Mouse (Mus musculus): Measurements from ENCODE around the gene Zswim4. TPM values are rescaled to one million over a fixed set of nuclear protein-coding genes. Genes with fewer than 3 reads are reported as not detected.
A peak's percentile ranks its signal among the peaks of the same experiment; 100 is the strongest.

Gene Zswim4
- polyA plus RNA-seq, 1 experiment from 2014 or later: 8.0 TPM

DNA sequence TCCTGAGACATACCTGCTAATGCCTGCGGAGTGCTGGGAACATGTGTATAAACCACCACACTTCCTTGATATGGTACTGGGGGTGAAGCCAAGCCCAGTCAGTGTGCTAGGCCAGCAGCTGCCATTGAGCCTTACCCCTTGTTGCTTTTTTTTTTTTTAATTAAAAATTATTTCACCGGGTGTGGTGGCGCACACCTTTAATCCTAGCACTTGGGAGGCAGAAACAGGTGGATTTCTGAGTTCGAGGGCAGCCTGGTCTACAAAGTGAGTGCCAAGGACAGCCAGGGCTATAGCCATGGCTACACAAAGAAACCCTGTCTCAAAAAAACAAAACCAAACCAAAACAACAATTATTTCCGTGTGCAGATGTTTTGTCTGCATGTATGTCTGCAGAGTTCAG is 31.8 kb downstream of the Zswim4 start:
- H3K4me2 ChIP-seq (replicated peaks; ENCODE audit: low read depth): no peak overlapping the region
- TF ChIP-seq CTCF (IDR thresholded peaks at IDR 0.05; ENCODE audit: low read depth) (no peak), EP300 (optimal IDR thresholded peaks at IDR 0.05) (no peak)
- peaks cover 19% of the 10 kb centered on the region for H3K36me3 ChIP-seq (ENCODE audit: control insufficient read depth, insufficient read depth, low read length)
- H3K27me3 ChIP-seq (ENCODE audit: control insufficient read depth, insufficient read depth, low read length): no peaks in the 10 kb centered on the region
- no peak overlapping the region for H3K4me3 ChIP-seq (ENCODE audit: low read depth, low read length)
- no peaks in the 10 kb centered on the region for H3K9me3 ChIP-seq (ENCODE audit: control insufficient read depth, low read length)
- no peak overlapping the region for H3K9ac ChIP-seq (ENCODE audit: low read length)
- peaks cover 9% of the 10 kb centered on the region; the same call in 1 of the 2 replicates for H3K4me1 ChIP-seq (replicated peaks; ENCODE audit: control insufficient read depth, insufficient read depth)
- no peak for DNase-seq (ENCODE audit: low spot score)
- WGBS: 90% methylated on average over 5 of the region's 5 CpGs
- 0 out of 2 replicates have a peak overlapping the region, but pooled peaks have one; percentile 35 for H3K27ac ChIP-seq (replicated peaks)
- ATAC-seq (ENCODE audit: low FRiP score, low TSS enrichment): no peak

GRCm38 (mm10) chr8:84203975-84204772 is 32.7 kb downstream of the Zswim4 start:
- H3K27ac ChIP-seq (replicated peaks): peak overlapping the region; percentile 99
- peak overlapping the region; percentile 92 for H3K4me2 ChIP-seq (replicated peaks; ENCODE audit: low read depth)
- ATAC-seq (ENCODE audit: low FRiP score, low TSS enrichment): peak; percentile 31; the same call in 1 of the 2 replicates
- peaks cover 16% of the 10 kb centered on the region for H3K4me1 ChIP-seq (replicated peaks; ENCODE audit: control insufficient read depth, insufficient read depth)
- no peaks in the 10 kb centered on the region for H3K9me3 ChIP-seq (ENCODE audit: control insufficient read depth, low read length)
- WGBS: 43% methylated on average over 13 of the region's 13 CpGs
- peak; percentile 67 for TF ChIP-seq CTCF (IDR thresholded peaks at IDR 0.05; ENCODE audit: low read depth)
- no peak for TF ChIP-seq EP300 (optimal IDR thresholded peaks at IDR 0.05)
- peaks cover 17% of the 10 kb centered on the region for H3K36me3 ChIP-seq (ENCODE audit: control insufficient read depth, insufficient read depth, low read length)
- H3K9ac ChIP-seq (ENCODE audit: low read length): peak overlapping the region; percentile 93
- peak overlapping the region; percentile 72 for H3K4me3 ChIP-seq (ENCODE audit: low read depth, low read length)
- DNase-seq (ENCODE audit: low spot score): peak; percentile 66
- H3K27me3 ChIP-seq (ENCODE audit: control insufficient read depth, insufficient read depth, low read length): no peaks in the 10 kb centered on the region

DNA sequence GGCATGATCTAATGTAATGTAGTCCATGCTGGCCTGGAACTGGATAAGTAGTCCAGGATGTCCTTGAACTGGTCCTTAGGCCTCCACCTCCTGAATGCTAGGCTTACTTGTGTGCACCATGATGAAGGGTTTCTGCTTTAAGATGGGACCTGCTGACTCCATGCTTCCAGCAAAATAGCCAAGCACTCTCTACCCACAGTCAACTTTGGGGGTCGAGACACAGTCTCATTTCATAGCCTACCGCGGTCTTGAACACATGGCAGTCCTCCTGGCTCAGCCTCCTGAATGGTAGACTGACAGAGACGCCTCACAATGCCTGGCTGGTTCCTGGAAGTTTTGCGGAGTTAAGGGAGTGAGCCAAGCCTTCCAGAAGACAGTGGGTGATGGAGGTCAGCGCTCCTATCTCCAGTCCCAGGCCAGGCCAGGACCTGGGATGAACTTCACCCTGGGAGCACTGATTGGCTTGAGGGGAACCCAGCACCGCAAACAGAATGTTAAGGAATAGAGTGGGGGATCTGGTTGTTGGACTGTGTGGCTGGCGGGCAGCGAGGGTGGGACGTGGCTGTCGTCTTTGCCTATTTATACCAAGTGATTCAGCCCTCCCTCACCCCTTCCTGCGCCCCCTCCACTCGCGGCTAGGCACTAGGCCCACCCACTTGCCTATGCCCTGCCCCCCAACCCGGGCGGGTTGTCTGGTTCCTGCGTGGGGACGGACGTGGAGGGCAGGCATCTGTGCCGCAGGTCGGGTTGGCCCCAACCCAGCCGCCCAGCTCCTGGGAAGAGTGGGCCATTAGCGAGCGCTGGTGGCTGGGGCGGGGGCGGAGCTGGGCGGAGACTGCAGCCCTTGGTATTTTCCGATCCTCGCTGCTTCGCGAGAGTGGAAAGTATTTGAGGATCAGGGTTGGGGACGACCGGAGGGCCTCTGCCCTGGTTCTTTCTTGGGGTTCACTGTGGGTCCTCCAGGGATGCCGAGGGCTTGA is 33.6 kb downstream of the Zswim4 start:
- Histone ChIP-seq H3K4me1 (replicated peaks; ENCODE audit: control insufficient read depth, insufficient read depth) (peaks cover 19% of the 10 kb centered on the region), H3K27me3 (ENCODE audit: control insufficient read depth, insufficient read depth, low read length) (no peaks in the 10 kb centered on the region), H3K4me3 (ENCODE audit: low read depth, low read length) (peak overlapping the region; percentile 72), H3K27ac (replicated peaks) (peak overlapping the region; percentile 99), H3K9ac (ENCODE audit: low read length) (peak overlapping the region; percentile 93), H3K9me3 (ENCODE audit: control insufficient read depth, low read length) (no peaks in the 10 kb centered on the region), H3K4me2 (replicated peaks; ENCODE audit: low read depth) (peak overlapping the region; percentile 92), H3K36me3 (ENCODE audit: control insufficient read depth, insufficient read depth, low read length) (peaks cover 10% of the 10 kb centered on the region)
- DNase-seq (ENCODE audit: low spot score) (peak; percentile 85), ATAC-seq (ENCODE audit: low FRiP score, low TSS enrichment) (peak; percentile 49)
- TF ChIP-seq CTCF (IDR thresholded peaks at IDR 0.05; ENCODE audit: low read depth) (no peak), EP300 (optimal IDR thresholded peaks at IDR 0.05) (no peak)
- WGBS: 6% methylated on average over 33 of the region's 34 CpGs

GRCm38 (mm10) chr8:84202466-84202865 is 34.4 kb downstream of the Zswim4 start:
- DNase-seq (ENCODE audit: low spot score) (peak; percentile 89), ATAC-seq (ENCODE audit: low FRiP score, low TSS enrichment) (peak; percentile 65)
- no peak for TF ChIP-seq CTCF (IDR thresholded peaks at IDR 0.05; ENCODE audit: low read depth)
- no peak for TF ChIP-seq EP300 (optimal IDR thresholded peaks at IDR 0.05)
- Histone ChIP-seq H3K9me3 (ENCODE audit: control insufficient read depth, low read length) (no peaks in the 10 kb centered on the region), H3K4me3 (ENCODE audit: low read depth, low read length) (peak overlapping the region; percentile 72), H3K9ac (ENCODE audit: low read length) (peak overlapping the region; percentile 93), H3K36me3 (ENCODE audit: control insufficient read depth, insufficient read depth, low read length) (peaks cover 8% of the 10 kb centered on the region; the same call in 1 of the 2 replicates), H3K27ac (replicated peaks) (peak overlapping the region; percentile 99), H3K4me2 (replicated peaks; ENCODE audit: low read depth) (peak overlapping the region; percentile 92), H3K27me3 (ENCODE audit: control insufficient read depth, insufficient read depth, low read length) (no peaks in the 10 kb centered on the region), H3K4me1 (replicated peaks; ENCODE audit: control insufficient read depth, insufficient read depth) (peaks cover 22% of the 10 kb centered on the region)
- WGBS: 38% methylated on average over 9 of the region's 9 CpGs

DNA sequence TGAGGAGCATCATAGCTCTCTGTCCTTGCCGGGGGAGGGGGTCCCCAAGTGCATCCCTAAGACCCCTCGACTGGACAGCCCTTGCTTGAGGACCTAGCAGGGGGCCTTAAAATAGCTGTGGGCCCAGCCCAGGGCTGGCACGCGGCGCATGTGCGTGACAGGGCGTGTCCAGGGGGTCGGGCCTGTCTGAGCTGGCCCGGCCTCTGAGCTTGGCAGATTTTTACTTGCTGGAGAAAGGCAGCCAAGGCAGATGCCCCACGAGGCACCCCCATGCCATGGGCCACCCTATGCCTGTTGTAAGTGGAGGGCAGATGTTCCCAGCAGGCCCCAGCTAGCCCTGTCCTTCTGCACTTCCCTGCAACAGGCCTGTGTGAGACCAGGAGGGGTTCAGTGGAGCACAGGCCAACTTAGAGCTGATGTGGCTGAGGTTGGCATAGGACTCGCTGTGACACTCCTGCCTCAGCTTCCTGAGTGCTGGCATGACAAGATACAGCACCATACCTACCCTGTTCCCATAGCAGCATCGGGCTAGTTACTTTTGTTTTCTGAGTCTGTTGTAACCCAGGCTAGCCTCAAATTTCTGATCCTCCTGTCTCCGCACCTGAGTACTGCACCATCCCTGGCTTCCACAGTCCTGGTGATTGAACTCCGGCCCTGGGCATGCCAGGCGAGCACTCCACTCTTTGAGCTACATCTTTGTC is 35.2 kb downstream of the Zswim4 start:
- Histone ChIP-seq H3K27me3 (ENCODE audit: control insufficient read depth, insufficient read depth, low read length) (no peaks in the 10 kb centered on the region), H3K9me3 (ENCODE audit: control insufficient read depth, low read length) (no peaks in the 10 kb centered on the region), H3K4me3 (ENCODE audit: low read depth, low read length) (peak overlapping the region; percentile 72), H3K9ac (ENCODE audit: low read length) (peak overlapping the region; percentile 93), H3K27ac (replicated peaks) (peak overlapping the region; percentile 99), H3K4me1 (replicated peaks; ENCODE audit: control insufficient read depth, insufficient read depth) (peaks cover 22% of the 10 kb centered on the region), H3K4me2 (replicated peaks; ENCODE audit: low read depth) (peak overlapping the region; percentile 92), H3K36me3 (ENCODE audit: control insufficient read depth, insufficient read depth, low read length) (peaks cover 8% of the 10 kb centered on the region; the same call in 1 of the 2 replicates)
- 25% methylated on average over 15 of the region's 15 CpGs for WGBS
- TF ChIP-seq EP300 (optimal IDR thresholded peaks at IDR 0.05) (no peak), CTCF (IDR thresholded peaks at IDR 0.05; ENCODE audit: low read depth) (no peak)
- ATAC-seq (ENCODE audit: low FRiP score, low TSS enrichment) (peak; percentile 22), DNase-seq (ENCODE audit: low spot score) (peak; percentile 85)
